Mouse (Mus musculus): Measurements from ENCODE around the gene Gnao1. TPM values are rescaled to one million over a fixed set of nuclear protein-coding genes. Genes with fewer than 3 reads are reported as not detected.

The Gnao1 gene
- total and polyA plus RNA-seq, 3 experiments, result 1.1 to 13.5 (median 3.5) TPM

DNA sequence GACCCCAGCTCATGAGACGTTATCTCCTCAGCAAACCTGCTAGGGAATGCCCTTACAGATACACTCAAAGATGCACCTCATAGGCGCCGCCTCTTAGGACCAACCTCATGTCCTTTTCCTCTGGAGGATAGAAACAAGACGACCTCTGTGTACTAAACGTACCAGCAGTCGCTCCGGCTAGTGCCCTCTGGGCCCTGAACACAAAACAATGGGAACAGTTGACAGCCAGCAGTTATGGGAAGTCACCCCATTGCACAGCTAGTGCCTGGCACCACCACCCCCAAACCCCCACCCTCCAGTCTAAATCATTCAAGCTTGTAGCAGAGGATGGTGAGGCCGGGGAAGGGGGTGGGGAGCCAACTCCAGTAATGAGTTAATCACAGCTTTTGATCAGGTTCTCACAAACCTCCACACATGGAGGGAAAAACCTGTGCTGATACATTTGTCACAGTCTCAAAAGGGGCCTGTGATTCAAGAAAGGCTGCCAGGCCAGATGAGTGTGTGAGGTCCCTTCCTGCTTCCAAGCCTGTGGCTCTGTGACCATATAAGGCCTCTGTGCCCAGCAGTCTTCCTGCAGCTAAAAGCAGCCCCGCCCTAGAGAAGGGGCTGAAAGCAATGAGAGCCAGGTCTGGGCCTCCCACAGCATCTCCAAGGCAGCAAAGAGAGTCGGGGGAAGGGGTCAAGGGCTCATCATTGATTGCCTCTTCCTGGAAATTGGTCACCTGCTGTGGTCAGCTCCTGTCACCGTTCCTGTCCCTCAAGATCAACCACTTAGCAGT lies 79.1 kb downstream of the Gnao1 start:
- H3K79me2 ChIP-seq (replicated peaks; ENCODE audit: control insufficient read depth, extremely low read depth, insufficient read depth, poor library complexity, severe bottlenecking), result no peaks in the 10 kb centered on the region
- dilution Hi-C loops (cut with MboI; ENCODE audit: extremely low pct_ligation_motif_present, extremely low pct_unique_long_range_greater_than_20kb, low sequenced_read_pairs), result no loop called here
- H3K4me3 ChIP-seq (replicated peaks in 1 of 3; ENCODE audit: low read depth in 2 of 3, low read length in 2 of 3, poor library complexity in 1 of 3), result no peak overlapping the region
- no peak overlapping the region for H3K27ac ChIP-seq (ENCODE audit: insufficient read depth, low read depth)
- no peak for TF ChIP-seq ZC3H11A (IDR thresholded peaks at IDR 0.05; ENCODE audit: low read depth, low read length)
- no peak for TF ChIP-seq EP300 (IDR thresholded peaks at IDR 0.05; ENCODE audit: low read length)
- TF ChIP-seq CHD1 (IDR thresholded peaks at IDR 0.05; ENCODE audit: low read depth, low read length), result no peak
- no peak for TF ChIP-seq ETS1 (conservative IDR thresholded peaks at IDR 0.05; ENCODE audit: low read depth, low read length)
- TF ChIP-seq RCOR1 (conservative IDR thresholded peaks at IDR 0.05; ENCODE audit: low read depth, low read length), result no peak
- no peak for TF ChIP-seq SMC3 (IDR thresholded peaks at IDR 0.05; ENCODE audit: low read depth, low read length)
- no peak for TF ChIP-seq MAX (IDR thresholded peaks at IDR 0.05; ENCODE audit: low read length)
- TF ChIP-seq PAX5 (IDR thresholded peaks at IDR 0.05; ENCODE audit: low read length), result no peak
- TF ChIP-seq JUN (IDR thresholded peaks at IDR 0.05; ENCODE audit: insufficient read depth, low read depth, low read length), result no peak
- no peak for TF ChIP-seq POLR2A (IDR thresholded peaks at IDR 0.05; ENCODE audit: low read depth, low read length)
- TF ChIP-seq USF1 (IDR thresholded peaks at IDR 0.05; ENCODE audit: low read depth, low read length), result no peak
- no peak for TF ChIP-seq BHLHE40 (IDR thresholded peaks at IDR 0.05; ENCODE audit: low read depth, low read length)
- TF ChIP-seq IRF4 (IDR thresholded peaks at IDR 0.05; ENCODE audit: low read depth, low read length), result no peak
- TF ChIP-seq HCFC1 (IDR thresholded peaks at IDR 0.05; ENCODE audit: low read depth, low read length), result no peak
- TF ChIP-seq UBTF (IDR thresholded peaks at IDR 0.05; ENCODE audit: low read depth, low read length), result no peak
- no peak for TF ChIP-seq TCF12 (IDR thresholded peaks at IDR 0.05; ENCODE audit: low read depth, low read length)
- no peak for TF ChIP-seq ZKSCAN1 (IDR thresholded peaks at IDR 0.05; ENCODE audit: borderline replicate concordance, low read depth, low read length)
- TF ChIP-seq NELFE (IDR thresholded peaks at IDR 0.05; ENCODE audit: low read depth, low read length), result no peak
- no peak for TF ChIP-seq MAFK (IDR thresholded peaks at IDR 0.05; ENCODE audit: insufficient replicate concordance, low read length)
- H3K9me3 ChIP-seq (replicated peaks; ENCODE audit: low read length), result no peaks in the 10 kb centered on the region
- DNase-seq (ENCODE audit: extremely low read depth), result no peak
- no peak overlapping the region for H3K4me2 ChIP-seq (ENCODE audit: insufficient read depth, low read depth, poor library complexity, severe bottlenecking)
- in situ Hi-C loops (cut with MboI; ENCODE audit: low pct_ligation_motif_present, low pct_unique_long_range_greater_than_20kb, low sequenced_read_pairs), result no loop called here
- no peak overlapping the region for H3K9ac ChIP-seq (ENCODE audit: insufficient read depth, low read depth)
- peaks cover 0 to 9% of the 10 kb centered on the region in 2 experiments for H3K36me3 ChIP-seq (replicated peaks in 1 of 2; ENCODE audit: control insufficient read depth in 1 of 2, insufficient read depth in 1 of 2, low read length in 1 of 2)
- peaks cover 1 to 33% of the 10 kb centered on the region in 2 experiments; a peak in 3 of 4 replicates for H3K4me1 ChIP-seq (ENCODE audit: control insufficient read depth in 1 of 2, insufficient read depth in 2 of 2)
- H3K27me3 ChIP-seq (replicated peaks), result no peaks in the 10 kb centered on the region

- in situ Hi-C loops (cut with MboI; ENCODE audit: low pct_ligation_motif_present, low pct_unique_long_range_greater_than_20kb, low sequenced_read_pairs) (no loop called here), dilution Hi-C loops (cut with MboI; ENCODE audit: extremely low pct_ligation_motif_present, extremely low pct_unique_long_range_greater_than_20kb, low sequenced_read_pairs) (no loop called here)
- Histone ChIP-seq H3K27me3 (replicated peaks) (no peaks in the 10 kb centered on the region), H3K9me3 (replicated peaks; ENCODE audit: low read length) (no peaks in the 10 kb centered on the region), H3K4me3 (replicated peaks in 1 of 3; ENCODE audit: low read depth in 2 of 3, low read length in 2 of 3, poor library complexity in 1 of 3) (no peak overlapping the region), H3K4me2 (ENCODE audit: insufficient read depth, low read depth, poor library complexity, severe bottlenecking) (no peak overlapping the region), H3K9ac (ENCODE audit: insufficient read depth, low read depth) (no peak overlapping the region), H3K79me2 (replicated peaks; ENCODE audit: control insufficient read depth, extremely low read depth, insufficient read depth, poor library complexity, severe bottlenecking) (no peaks in the 10 kb centered on the region), H3K27ac (ENCODE audit: insufficient read depth, low read depth) (no peak overlapping the region), H3K4me1 (ENCODE audit: control insufficient read depth in 1 of 2, insufficient read depth in 2 of 2) (peaks cover 0 to 23% of the 10 kb centered on the region in 2 experiments; a peak in 2 of 4 replicates), H3K36me3 (replicated peaks in 1 of 2; ENCODE audit: control insufficient read depth in 1 of 2, insufficient read depth in 1 of 2, low read length in 1 of 2) (peaks cover 0 to 29% of the 10 kb centered on the region in 2 experiments)
- DNase-seq (ENCODE audit: extremely low read depth), result no peak
- TF ChIP-seq RCOR1 (conservative IDR thresholded peaks at IDR 0.05; ENCODE audit: low read depth, low read length), result no peak
- TF ChIP-seq MAZ (IDR thresholded peaks at IDR 0.05; ENCODE audit: low read depth, low read length), result no peak
These were observed 83.8 kb downstream of the Gnao1 start for GRCm38 (mm10) chr8:93893556-93893955.

All from CH12.LX (cell line).